Mouse (Mus musculus) spleen, embryonic (tissue): ENCODE measurements around the gene Mex3b.

Experiments
- CTCF ChIA-PET: fragments of 350-600 bp; sonication (Branson Sonifier 250); formaldehyde crosslinking; loops from one replicate; lab custom pipeline; 2022; lab: Charles Lee

Mex3b gene

GRCm38 (mm10) chr7:82865834-82866485 is 1.2 kb upstream of the Mex3b start:
- CTCF ChIA-PET = interaction anchor here (0.6 kb wide), 1 partner anchor 54 kb away, joined by 3 read pairs; no protein-coding TSS in a partner anchor

DNA sequence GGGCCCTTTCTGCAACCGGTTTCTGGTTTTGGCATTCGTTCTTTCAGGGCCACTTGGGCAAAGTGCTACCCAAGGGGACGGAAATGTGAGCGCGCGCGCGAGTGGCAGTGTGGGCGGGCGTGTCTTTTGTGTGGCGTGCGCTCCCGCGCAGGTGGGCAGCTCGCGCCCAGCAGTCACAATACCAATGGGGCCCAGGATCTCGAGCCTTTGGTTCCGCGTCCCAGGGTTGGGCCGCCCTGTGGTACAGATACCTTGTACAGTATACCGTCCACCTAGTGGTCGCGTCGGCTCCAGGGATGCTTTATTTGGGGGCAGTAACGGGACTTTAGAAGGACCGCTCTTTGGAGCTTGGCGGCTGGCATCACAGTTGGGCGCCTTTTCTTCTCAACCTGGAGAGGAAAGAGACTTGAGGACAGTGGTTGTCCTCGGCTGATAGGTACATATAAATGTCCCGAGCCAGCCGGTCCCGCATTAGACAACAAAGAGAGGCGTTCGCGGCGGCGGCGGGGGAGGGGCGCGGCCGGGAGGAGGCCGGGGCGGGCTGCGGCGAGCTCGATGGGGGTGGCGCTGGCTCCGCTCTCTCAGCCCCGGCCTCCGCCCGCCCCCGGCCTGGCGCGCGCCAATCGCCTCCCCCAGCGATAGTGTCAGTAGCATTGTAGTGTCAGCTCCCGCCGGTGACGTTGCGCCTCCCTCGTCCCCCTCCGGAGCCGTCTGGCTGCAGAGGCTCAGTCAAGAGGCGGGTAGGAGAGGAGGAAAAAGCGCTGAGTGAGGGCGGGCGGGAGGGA is 455 bp upstream of the Mex3b start:
- CTCF ChIA-PET = no interaction called here

DNA sequence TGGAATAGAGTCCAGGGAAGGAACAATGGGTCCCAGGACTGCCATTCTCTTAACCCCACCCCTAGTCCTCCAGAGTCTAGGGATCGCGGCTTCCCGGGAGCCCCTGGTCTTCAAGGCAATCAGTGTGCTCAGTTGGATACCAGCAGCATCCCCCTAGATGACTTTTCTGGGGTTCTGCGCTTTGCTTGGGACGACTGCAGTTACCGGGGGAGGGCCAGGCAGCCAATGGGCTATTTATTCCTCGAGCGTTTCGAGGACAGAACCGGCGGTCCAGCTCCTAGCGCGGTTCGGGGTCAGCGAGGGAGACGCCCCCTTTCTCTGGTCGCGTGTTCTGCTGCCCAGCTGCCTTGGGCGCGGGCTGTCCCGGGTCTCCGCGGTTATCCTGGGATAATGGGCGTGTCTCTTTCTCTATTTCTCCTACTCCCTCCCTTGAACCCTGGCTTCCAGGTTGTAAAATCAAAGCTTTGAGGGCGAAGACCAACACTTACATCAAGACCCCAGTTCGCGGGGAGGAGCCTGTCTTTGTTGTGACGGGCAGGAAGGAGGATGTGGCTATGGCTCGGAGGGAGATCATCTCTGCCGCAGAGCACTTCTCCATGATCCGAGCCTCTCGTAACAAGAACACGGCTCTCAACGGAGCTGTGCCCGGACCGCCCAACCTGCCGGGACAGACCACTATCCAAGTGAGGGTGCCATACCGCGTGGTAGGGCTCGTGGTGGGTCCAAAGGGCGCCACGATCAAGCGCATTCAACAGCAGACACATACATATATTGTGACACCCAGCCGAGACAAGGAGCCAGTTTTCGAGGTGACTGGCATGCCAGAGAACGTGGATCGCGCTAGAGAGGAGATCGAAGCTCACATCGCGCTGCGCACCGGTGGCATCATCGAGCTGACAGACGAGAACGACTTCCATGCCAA is 1.4 kb downstream of the Mex3b start:
- CTCF ChIA-PET = no interaction called here

GRCm38 (mm10) chr7:82869231-82870147 is 2.4 kb downstream of the Mex3b start:
- CTCF ChIA-PET = interaction anchor here (0.6 kb wide), 1 partner anchor 622 kb away, joined by 4 read pairs; no protein-coding TSS in a partner anchor

DNA sequence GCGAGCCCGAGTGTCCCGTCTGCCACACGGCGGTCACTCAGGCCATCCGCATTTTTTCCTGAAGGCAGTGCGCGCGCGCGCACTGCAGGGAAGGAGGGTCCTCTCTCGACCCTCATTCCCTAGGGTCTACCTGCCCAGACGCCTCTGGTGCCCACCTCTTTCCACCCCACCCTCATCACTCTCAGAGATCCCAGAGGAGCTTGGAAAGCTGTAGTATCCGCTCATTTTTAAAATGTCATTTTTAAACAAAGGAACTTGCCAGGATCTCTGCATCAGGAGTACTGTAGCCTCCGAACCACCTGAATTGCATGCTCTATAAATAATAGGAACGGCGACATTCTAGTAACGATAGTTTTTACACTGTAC is 3.0 kb downstream of the Mex3b start:
- CTCF ChIA-PET = no interaction called here

DNA sequence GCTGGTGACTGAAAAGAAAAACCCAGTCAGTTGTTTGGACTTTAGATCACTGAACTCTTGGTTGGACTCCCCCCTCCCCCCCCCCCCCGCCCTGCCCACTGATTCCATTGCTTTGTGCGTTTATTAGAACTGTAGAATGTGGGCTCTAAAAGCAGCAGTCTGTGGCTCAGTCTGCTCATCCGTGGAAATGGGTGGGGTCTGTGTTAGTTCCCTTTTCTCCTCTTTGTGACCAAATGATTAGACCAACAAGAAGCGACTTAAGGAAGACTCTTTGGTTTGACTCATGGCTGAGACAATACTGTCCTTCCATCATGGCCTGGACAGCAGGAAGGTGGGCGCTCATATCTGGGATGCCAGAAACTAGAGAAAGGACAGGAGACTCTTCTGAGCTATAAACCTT is 9.4 kb downstream of the Mex3b start:
- CTCF ChIA-PET = no interaction called here

- CTCF ChIA-PET = interaction anchor here (0.6 to 0.7 kb wide), 4 partner anchors 9 to 763 kb away, joined by 3 to 4 read pairs (median 4); no protein-coding TSS in a partner anchor
Observed at GRCm38 (mm10) chr7:82880016-82880415, 12.9 kb downstream of the Mex3b start.

GRCm38 (mm10) chr7:82880700-82881099 is 13.6 kb downstream of the Mex3b start:
- CTCF ChIA-PET = no interaction called here

GRCm38 (mm10) chr7:82890317-82890850 is 23.3 kb downstream of the Mex3b start:
- CTCF ChIA-PET = interaction anchor here (0.7 kb wide), 1 partner anchor 354 kb away, joined by 7 read pairs; no protein-coding TSS in a partner anchor

DNA sequence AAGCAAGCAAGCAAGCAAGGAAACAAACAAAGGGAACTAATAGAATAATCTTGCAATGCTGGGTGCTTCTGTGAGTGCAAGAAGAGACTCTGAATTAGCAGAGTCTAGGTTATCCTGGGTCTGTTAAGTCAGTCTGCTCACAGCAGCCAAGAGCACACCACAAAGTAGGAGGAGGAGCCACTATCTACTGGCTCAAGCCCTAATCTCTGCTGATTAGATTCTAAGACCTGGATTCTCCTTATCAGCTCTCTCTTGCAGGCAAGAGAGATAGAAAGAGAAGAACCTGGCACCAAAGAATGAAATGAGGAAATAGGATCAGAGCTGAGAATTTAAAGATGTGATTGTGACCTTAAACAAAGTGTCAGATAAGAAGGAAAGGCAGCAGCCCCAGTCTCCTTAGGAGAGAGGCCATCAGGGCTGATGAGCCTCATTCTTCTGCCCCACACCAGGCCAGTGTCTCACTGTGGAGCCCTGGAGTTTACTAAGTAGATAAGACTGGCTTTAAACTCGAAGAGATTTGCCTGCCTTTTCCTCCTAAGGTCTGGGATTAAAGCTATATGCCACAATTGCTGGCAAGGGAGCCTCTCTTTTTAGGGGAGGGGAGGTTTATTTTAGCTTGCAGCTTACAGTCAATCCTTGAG is 23.9 kb downstream of the Mex3b start:
- CTCF ChIA-PET = interaction anchor here (0.7 kb wide), 1 partner anchor 353 kb away, joined by 7 read pairs; no protein-coding TSS in a partner anchor

DNA sequence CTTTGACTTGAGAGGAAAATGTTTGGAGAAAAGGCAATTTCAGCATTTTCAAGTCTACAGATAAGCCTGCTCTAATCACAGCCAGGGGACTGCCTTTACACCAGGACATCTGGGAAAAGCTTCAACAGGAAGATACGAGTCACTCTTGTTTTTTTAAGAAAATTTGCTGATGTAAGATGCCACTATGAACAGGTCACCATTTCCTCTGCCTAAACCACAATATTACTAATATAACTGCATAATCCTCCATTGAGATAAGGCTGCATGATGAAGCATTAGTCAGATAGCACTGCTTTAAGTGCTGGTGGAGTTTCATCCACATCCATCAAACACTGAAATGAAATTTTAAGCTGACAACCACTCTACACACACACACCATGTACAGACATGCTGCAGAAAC is 27.2 kb downstream of the Mex3b start:
- CTCF ChIA-PET = no interaction called here

DNA sequence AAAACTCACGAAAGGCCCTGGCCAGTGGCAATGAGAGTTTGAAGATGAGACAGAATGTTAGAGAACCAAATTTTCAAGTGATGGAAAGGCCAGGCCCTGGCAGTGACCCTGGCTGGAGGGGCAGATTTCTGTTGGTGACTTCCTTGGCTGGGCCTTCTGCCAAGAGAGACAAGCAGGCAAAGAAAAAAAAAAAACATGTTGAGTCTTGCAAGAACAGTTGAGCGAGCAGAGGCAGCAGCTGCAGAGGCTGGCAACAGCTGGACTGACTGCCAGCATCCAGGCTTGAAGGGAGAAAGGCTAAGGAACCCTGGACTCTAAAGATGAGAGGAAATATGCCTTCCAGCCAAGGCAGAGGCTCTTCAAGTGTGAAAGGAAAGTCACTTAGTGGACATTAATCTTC is 28.5 kb downstream of the Mex3b start:
- CTCF ChIA-PET = no interaction called here

GRCm38 (mm10) chr7:82896750-82897149 is 29.6 kb downstream of the Mex3b start:
- CTCF ChIA-PET = no interaction called here

DNA sequence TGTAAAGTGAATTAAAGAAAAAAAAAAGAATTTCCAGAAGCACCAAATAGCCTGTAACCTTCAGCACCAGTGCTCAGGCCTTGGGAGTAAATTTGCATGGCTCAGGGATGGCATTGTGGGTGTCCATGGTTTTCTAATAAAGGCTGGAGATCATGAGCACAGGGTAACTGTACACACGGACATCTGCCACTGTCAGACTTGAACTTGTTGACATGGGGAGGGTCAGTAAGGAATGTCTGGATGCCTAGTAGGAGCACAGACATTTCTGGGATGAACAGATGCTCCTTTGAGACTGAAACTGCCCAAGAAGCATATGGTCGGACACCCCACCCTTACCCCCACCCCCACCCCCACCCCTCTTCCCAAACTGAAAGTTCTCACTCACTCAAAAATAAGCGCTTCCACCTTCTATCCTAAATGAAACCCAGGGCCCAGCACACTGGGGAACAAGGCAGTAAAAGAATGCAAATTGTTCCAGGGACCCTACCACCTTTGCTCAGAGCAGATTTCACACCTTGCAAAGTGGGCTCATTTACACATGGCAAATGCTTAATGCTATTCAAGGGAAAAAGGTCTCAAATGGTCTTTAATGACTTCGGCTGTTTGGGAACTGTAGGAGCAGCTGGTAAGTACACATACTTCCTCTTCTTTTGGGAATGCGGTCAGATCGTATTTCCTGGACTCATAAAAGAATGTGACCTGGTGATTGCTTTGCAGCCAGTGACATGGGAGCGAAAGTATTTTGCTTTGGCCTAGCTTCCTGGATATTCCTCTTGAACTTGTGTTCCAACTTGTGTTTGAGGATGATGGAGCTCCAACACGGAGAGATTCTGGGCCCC is 32.5 kb downstream of the Mex3b start:
- CTCF ChIA-PET = no interaction called here

DNA sequence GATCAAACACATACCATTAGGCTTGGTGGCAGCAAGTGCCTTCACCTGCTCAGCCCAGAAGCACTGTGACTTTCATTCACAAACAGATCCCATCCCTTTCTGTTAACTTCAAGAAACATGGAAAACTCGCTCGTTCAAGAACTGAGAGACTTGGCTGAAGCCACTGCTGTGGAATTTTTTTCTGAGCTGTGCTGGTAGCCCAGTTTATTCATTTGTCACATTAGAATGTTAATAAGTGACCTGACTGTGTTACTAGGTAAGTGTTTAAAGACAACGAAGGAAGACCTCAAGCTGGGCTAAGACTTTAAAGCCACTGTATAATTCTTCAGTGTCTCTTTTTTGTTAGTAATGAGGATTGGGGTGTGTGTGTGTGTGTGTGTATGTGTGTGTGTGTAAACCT is 35.9 kb downstream of the Mex3b start:
- CTCF ChIA-PET = interaction anchor here (0.5 kb wide), 1 partner anchor 9 kb away, joined by 12 read pairs; no protein-coding TSS in a partner anchor

- CTCF ChIA-PET = no interaction called here
Observed at GRCm38 (mm10) chr7:82905527-82905926, 38.4 kb downstream of the Mex3b start.

- CTCF ChIA-PET = no interaction called here
Observed at GRCm38 (mm10) chr7:82907081-82907480, 39.9 kb downstream of the Mex3b start.

DNA sequence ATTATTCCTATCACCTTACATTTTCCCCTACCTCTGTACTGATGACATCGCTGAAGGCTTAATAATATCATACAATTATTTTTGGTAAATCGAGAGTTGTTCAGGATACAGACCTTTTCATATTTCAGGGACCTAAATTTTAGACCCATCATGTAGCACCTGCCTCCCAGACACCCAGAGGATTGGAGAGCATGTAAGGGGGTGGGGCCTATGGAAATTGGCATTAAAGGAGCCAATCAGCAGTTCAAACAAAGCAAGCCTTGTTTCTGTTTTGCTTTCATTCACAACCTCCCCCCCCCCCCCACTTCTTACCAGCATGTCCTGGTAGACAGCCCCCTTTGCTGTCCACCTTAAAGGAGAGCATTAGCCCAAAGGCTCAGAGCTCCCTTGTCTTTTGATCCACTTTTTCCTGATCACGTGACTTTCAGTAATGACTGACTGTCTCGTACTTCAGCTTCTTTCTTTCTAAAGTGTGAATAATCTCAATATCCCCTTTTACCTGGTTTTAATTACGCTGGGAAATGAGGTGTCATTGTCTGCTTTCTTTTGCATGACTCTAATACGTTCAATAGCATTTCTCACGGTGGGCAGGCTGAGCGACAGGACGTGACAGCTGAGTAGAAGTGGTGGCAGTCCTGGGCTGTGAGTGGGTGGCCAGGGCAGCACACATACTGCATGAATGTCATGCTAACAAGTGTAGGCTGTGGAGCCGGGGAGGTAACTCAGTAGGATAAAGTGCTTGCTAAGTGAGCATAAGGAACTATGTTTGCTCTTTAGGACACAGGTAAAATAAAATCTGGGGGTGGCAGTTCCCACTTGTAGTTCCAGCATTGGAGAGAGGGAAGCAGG is 43.6 kb downstream of the Mex3b start:
- CTCF ChIA-PET = interaction anchor here (0.6 kb wide), 1 partner anchor 47 kb away, joined by 3 read pairs; no protein-coding TSS in a partner anchor
